Mouse (Mus musculus) myocyte (in vitro differentiated cells): ENCODE measurements at regions not wholly inside any gene's neighbourhood (a gene's known extent, or its start where the extent isn't known, plus 50 kb on each side); places are given as distances from the start of the nearest gene placed in this dataset.

ENCODE experiments used
- H3K27me3 ChIP-seq: one replicate; pipeline ENCODE4 v1.6.1; 2011; ENCODE audit not compliant: control insufficient read depth, insufficient read depth, insufficient read length
- H3K36me3 ChIP-seq: one replicate; pipeline ENCODE4 v1.6.1; 2011; ENCODE audit not compliant: control insufficient read depth, insufficient read depth
- H3K4me2 ChIP-seq: one replicate; pipeline ENCODE4 v1.6.1; 2011; ENCODE audit warnings: low read depth, control low read depth
- H3K4me3 ChIP-seq: one replicate; pipeline ENCODE4 v1.5.1; 2011; ENCODE audit warnings: mild to moderate bottlenecking, control low read depth, moderate library complexity
- H3K79me2 ChIP-seq: one replicate; pipeline ENCODE4 v1.6.1; 2011; ENCODE audit not compliant: control insufficient read depth, insufficient read depth
- H3ac ChIP-seq: one replicate; pipeline ENCODE4 v1.6.1; 2011; ENCODE audit not compliant: control insufficient read depth, insufficient read length
- CEBPB ChIP-seq: IDR thresholded peaks from 2 replicates; pipeline ENCODE4 v1.6.1; 2011; ENCODE audit warnings: mild to moderate bottlenecking, moderate library complexity; ENCODE audit not compliant: poor library complexity, insufficient read depth, severe bottlenecking
- E2F4 ChIP-seq: IDR thresholded peaks from one replicate; pipeline ENCODE4 v1.6.1; 2011; ENCODE audit warnings: mild to moderate bottlenecking, control low read depth, moderate library complexity; ENCODE audit not compliant: insufficient read depth
- MAX ChIP-seq: IDR thresholded peaks from one replicate; pipeline ENCODE4 v1.6.1; 2011; ENCODE audit warnings: low read depth, mild to moderate bottlenecking, control low read depth
- MYOD1 ChIP-seq, 3 experiments: IDR thresholded peaks; one replicate each; pipeline ENCODE4 v1.6.1; 2011; ENCODE audit warnings: control low read depth in 2 of 3, low read depth in 2 of 3, mild to moderate bottlenecking in 2 of 3, moderate library complexity in 1 of 3; ENCODE audit not compliant: insufficient read length in 2 of 3, control insufficient read depth in 1 of 3
- MYOG ChIP-seq, 3 experiments: IDR thresholded peaks; one replicate each; pipeline ENCODE4 v1.6.1; 2011; ENCODE audit warnings: control low read depth in 2 of 3, low read depth in 2 of 3, mild to moderate bottlenecking in 2 of 3; ENCODE audit not compliant: insufficient read length in 2 of 3, control insufficient read depth in 1 of 3, insufficient read depth in 1 of 3
- POLR2A ChIP-seq: IDR thresholded peaks from one replicate; pipeline ENCODE4 v1.6.1; 2011; ENCODE audit warnings: low read depth, mild to moderate bottlenecking, control low read depth, moderate library complexity; ENCODE audit not compliant: insufficient read length
- POLR2AphosphoS2 ChIP-seq: IDR thresholded peaks from one replicate; pipeline ENCODE4 v1.6.1; 2011; ENCODE audit warnings: low read depth, control low read depth; ENCODE audit not compliant: insufficient read length
- REST ChIP-seq: IDR thresholded peaks from one replicate; pipeline ENCODE4 v1.6.1; 2011; ENCODE audit warnings: mild to moderate bottlenecking, control low read depth, moderate library complexity; ENCODE audit not compliant: insufficient read depth, insufficient read length
- SRF ChIP-seq: IDR thresholded peaks from one replicate; pipeline ENCODE4 v1.6.1; 2011; ENCODE audit warnings: low read depth; ENCODE audit not compliant: control insufficient read depth, insufficient read length
- TCF12 ChIP-seq: IDR thresholded peaks from one replicate; pipeline ENCODE4 v1.6.1; 2011; ENCODE audit warnings: mild to moderate bottlenecking, control low read depth; ENCODE audit not compliant: poor library complexity, insufficient read depth, severe bottlenecking
- TCF3 ChIP-seq: IDR thresholded peaks from one replicate; pipeline ENCODE4 v1.6.1; 2011; ENCODE audit warnings: low read depth, control low read depth; ENCODE audit not compliant: insufficient read length
- USF1 ChIP-seq: IDR thresholded peaks from one replicate; pipeline ENCODE4 v1.6.1; 2011; ENCODE audit warnings: low read depth, mild to moderate bottlenecking, control low read depth, moderate library complexity

DNA sequence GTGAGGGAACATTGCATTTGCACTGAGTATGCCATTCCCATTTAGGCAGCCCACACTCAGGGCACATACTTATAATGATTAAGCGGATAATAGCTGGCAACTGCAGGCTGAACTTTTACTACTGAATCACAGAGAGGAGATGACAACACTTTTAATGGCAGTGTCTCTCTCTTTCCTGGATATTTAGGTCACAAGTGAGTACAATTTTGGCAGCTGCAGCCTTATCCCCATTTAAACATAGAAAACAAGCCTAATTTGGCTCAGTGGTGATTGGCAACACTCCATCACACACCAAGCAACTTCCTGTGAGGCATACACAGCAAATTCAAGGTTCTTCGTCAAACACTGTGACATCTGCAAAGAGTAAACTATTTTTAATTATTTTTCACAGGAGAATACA is 329.5 kb upstream of the Negr1 start:
- TF ChIP-seq REST, result no peak

DNA sequence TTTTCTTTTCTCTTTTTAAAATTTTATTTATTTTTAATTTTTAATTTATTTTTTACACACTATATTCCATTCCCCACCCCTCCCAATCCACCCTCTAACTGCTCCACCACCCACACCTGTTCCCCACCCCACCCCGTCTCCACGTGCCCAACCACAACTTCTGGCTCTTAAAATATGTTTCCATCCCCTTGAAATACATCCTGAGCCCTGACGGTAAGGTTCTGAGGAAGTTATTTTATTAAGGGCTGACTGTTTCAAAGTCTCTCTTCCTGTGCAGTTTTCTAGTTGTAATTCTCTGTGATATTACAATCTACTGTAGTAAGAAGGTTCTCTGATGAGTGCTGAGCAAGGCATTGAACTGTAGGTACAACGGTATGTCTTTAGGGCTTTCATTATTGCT is 325.6 kb upstream of the Negr1 start:
- TF ChIP-seq MYOG (IDR thresholded peaks at IDR 0.05; ENCODE audit: control insufficient read depth in 1 of 3, insufficient read depth in 1 of 3, insufficient read length in 2 of 3, low read depth in 2 of 3) (no peak), MAX (no peak), POLR2AphosphoS2 (no peak), MYOD1 (IDR thresholded peaks at IDR 0.05; ENCODE audit: control insufficient read depth in 1 of 3, insufficient read length in 2 of 3, low read depth in 2 of 3) (no peak), TCF12 (no peak), SRF (no peak), USF1 (no peak), E2F4 (no peak), TCF3 (no peak), REST (no peak), CEBPB (no peak), POLR2A (no peak)
- Histone ChIP-seq H3K79me2 (no peaks in the 10 kb centered on the region), H3K36me3 (no peaks in the 10 kb centered on the region), H3K27me3 (no peaks in the 10 kb centered on the region), H3ac (no peak overlapping the region), H3K4me2 (no peak overlapping the region), H3K4me3 (no peak overlapping the region)

More for the DNA sequence above, 329.5 kb upstream of the Negr1 start:
- Histone ChIP-seq H3K4me3 (no peak overlapping the region), H3K4me2 (no peak overlapping the region), H3ac (no peak overlapping the region), H3K79me2 (no peaks in the 10 kb centered on the region), H3K27me3 (no peaks in the 10 kb centered on the region), H3K36me3 (no peaks in the 10 kb centered on the region)

DNA sequence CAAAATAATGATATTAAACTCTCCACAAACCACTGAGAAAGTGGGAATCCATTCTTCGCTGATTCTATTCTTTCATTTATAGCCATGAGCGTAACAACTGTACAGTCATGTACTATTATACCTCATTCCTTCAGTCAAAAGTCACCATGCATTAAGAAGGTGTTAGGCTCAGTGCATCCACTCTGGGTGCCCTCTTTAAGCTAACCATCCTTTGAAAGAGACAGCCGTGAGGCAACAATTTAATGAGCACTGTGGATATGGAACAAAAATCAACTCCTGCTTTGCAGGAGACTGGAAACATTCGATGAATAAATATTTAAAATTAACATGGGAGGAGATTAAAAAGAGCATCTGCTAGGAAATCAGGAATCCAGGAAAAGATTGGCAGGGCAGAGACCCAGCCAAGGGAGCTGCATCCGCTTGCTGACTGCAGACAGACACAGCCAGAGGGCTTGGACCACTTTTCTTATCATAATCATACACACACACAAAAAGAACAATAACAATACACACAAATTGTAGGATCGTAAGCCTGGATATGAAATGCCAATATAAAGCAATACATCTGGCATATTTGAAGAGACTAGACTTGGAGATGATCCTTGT is 309.2 kb upstream of the Negr1 start:
- TF ChIP-seq CEBPB, result no peak
- TF ChIP-seq E2F4, result no peak
- TF ChIP-seq USF1, result no peak
- no peak for TF ChIP-seq POLR2A
- TF ChIP-seq MAX, result no peak
- TF ChIP-seq MYOD1 (IDR thresholded peaks at IDR 0.05; ENCODE audit: control insufficient read depth in 1 of 3, insufficient read length in 2 of 3, low read depth in 2 of 3), result no peak
- TF ChIP-seq POLR2AphosphoS2, result no peak
- no peak for TF ChIP-seq SRF
- TF ChIP-seq TCF3, result no peak
- no peak for TF ChIP-seq MYOG (IDR thresholded peaks at IDR 0.05; ENCODE audit: control insufficient read depth in 1 of 3, insufficient read depth in 1 of 3, insufficient read length in 2 of 3, low read depth in 2 of 3)
- Histone ChIP-seq H3K79me2 (no peaks in the 10 kb centered on the region), H3K36me3 (no peaks in the 10 kb centered on the region), H3K4me2 (no peak overlapping the region), H3K27me3 (no peaks in the 10 kb centered on the region), H3K4me3 (no peak overlapping the region), H3ac (no peak overlapping the region)

DNA sequence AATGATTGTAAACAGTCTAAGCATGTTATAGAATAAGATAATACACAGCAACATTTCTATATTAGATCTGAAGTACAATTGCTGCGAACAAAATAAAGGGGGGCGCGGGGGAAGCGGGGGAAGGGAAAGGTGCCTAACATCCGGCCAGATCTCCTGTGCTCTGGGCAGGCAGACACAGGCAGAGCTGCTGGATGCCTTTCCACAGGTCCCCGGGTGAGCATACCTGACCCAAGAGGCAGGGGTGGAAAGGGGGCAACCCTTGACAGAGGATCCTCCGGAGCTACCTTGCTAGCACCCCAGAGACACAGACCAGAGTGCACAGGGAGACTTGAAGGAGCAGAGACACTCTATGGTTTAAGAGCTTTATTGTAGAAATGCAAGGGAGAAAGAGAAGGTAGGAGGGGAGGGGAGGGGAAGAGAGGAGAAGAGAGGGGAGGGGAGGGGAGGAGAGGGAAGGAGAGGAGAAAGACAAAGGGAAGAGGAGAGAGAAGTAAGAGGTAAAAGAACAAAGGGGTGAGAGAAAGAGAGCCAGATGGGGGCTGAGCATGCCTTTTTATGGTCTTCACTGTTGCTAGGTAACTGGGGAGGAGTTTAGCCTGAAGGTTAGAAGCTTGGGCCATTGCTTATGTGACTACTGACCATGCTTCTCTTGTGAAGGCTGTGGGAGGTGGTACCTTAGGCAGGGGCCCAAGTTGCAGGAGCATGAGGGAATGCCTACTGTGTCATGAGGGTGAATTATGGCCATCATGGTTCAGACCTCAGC is 308.2 kb upstream of the Negr1 start:
- no peak overlapping the region for H3ac ChIP-seq
- no peak overlapping the region for H3K4me3 ChIP-seq
- H3K36me3 ChIP-seq, result no peaks in the 10 kb centered on the region
- no peaks in the 10 kb centered on the region for H3K79me2 ChIP-seq
- no peaks in the 10 kb centered on the region for H3K27me3 ChIP-seq
- TF ChIP-seq CEBPB, result no peak
- H3K4me2 ChIP-seq, result no peak overlapping the region

DNA sequence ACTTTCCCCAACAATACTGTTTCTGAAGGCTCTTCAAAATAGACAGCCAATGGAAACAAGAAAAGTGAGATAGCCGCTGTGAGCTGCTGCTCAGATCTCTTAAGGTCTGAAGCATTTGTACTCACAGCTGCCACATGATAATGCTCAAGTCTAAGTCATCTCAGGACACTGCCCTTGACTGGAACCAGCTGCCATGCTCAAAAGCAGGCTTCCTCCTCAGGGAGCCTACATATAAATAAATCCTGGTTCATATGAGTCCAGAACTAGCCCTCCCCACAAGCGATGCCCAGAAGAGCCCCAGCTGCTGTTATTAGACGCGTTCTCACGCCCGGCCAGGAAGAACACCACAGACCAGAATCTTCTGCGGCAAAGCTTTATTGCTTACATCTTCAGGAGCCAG is 304.9 kb upstream of the Negr1 start:
- Histone ChIP-seq H3K4me3 (no peak overlapping the region), H3ac (no peak overlapping the region), H3K27me3 (no peaks in the 10 kb centered on the region), H3K4me2 (no peak overlapping the region), H3K79me2 (no peaks in the 10 kb centered on the region), H3K36me3 (no peaks in the 10 kb centered on the region)
- no peak for TF ChIP-seq POLR2A
- TF ChIP-seq TCF12, result no peak
- no peak for TF ChIP-seq SRF
- no peak for TF ChIP-seq MYOD1 (IDR thresholded peaks at IDR 0.05; ENCODE audit: control insufficient read depth in 1 of 3, insufficient read length in 2 of 3, low read depth in 2 of 3)
- TF ChIP-seq TCF3, result no peak
